Mouse (Mus musculus): ENCODE results near the gene Slc16a11. TPM values are rescaled to one million over a fixed set of nuclear protein-coding genes. Genes with fewer than 3 reads are reported as not detected.

The Slc16a11 gene
- polyA plus RNA-seq, 1 experiment = 17.4 TPM

- Histone ChIP-seq H3K27me3 (ENCODE audit: control insufficient read depth, insufficient read depth, insufficient read length) (no peaks in the 10 kb centered on the region), H3ac (ENCODE audit: control insufficient read depth, insufficient read length) (peak overlapping the region; percentile 6), H3K4me2 (ENCODE audit: low read depth) (peak overlapping the region; percentile 92), H3K36me3 (ENCODE audit: control insufficient read depth, insufficient read depth) (no peaks in the 10 kb centered on the region), H3K4me3 (peak overlapping the region; percentile 30), H3K79me2 (ENCODE audit: control insufficient read depth, insufficient read depth) (no peaks in the 10 kb centered on the region)
- TF ChIP-seq POLR2A (IDR thresholded peaks at IDR 0.05; ENCODE audit: insufficient read length, low read depth) (peak; percentile 12), POLR2AphosphoS2 (IDR thresholded peaks at IDR 0.05; ENCODE audit: insufficient read length, low read depth) (no peak)
Measured at GRCm38 (mm10) chr11:70214191-70214855, 1.8 kb downstream of the Slc16a11 start.

- Histone ChIP-seq H3K4me2 (ENCODE audit: low read depth) (peak overlapping the region; percentile 92), H3ac (ENCODE audit: control insufficient read depth, insufficient read length) (peak overlapping the region; percentile 6), H3K27me3 (ENCODE audit: control insufficient read depth, insufficient read depth, insufficient read length) (no peaks in the 10 kb centered on the region), H3K79me2 (ENCODE audit: control insufficient read depth, insufficient read depth) (no peaks in the 10 kb centered on the region), H3K36me3 (ENCODE audit: control insufficient read depth, insufficient read depth) (no peaks in the 10 kb centered on the region), H3K4me3 (peak overlapping the region; percentile 30)
- no peak for TF ChIP-seq TCF12 (IDR thresholded peaks at IDR 0.05; ENCODE audit: insufficient read depth, poor library complexity, severe bottlenecking)
- no peak for TF ChIP-seq USF1 (IDR thresholded peaks at IDR 0.05; ENCODE audit: low read depth)
- no peak for TF ChIP-seq CEBPB (IDR thresholded peaks at IDR 0.05; ENCODE audit: insufficient read depth, poor library complexity, severe bottlenecking)
- no peak for TF ChIP-seq POLR2A (IDR thresholded peaks at IDR 0.05; ENCODE audit: insufficient read length, low read depth)
Measured at GRCm38 (mm10) chr11:70214856-70215209, 2.3 kb downstream of the Slc16a11 start.

GRCm38 (mm10) chr11:70215301-70215700 is 2.7 kb downstream of the Slc16a11 start:
- no peaks in the 10 kb centered on the region for H3K27me3 ChIP-seq (ENCODE audit: control insufficient read depth, insufficient read depth, insufficient read length)
- peak overlapping the region; percentile 30 for H3K4me3 ChIP-seq
- no peak overlapping the region for H3ac ChIP-seq (ENCODE audit: control insufficient read depth, insufficient read length)
- H3K79me2 ChIP-seq (ENCODE audit: control insufficient read depth, insufficient read depth) = no peaks in the 10 kb centered on the region
- H3K36me3 ChIP-seq (ENCODE audit: control insufficient read depth, insufficient read depth) = no peaks in the 10 kb centered on the region
- peak overlapping the region; percentile 92 for H3K4me2 ChIP-seq (ENCODE audit: low read depth)
- TF ChIP-seq POLR2AphosphoS2 (IDR thresholded peaks at IDR 0.05; ENCODE audit: insufficient read length, low read depth) (peak; percentile 54), SRF (IDR thresholded peaks at IDR 0.05; ENCODE audit: control insufficient read depth, insufficient read length, low read depth) (no peak)

- no peaks in the 10 kb centered on the region for H3K27me3 ChIP-seq (ENCODE audit: control insufficient read depth, insufficient read depth, insufficient read length)
- H3K4me3 ChIP-seq = peak overlapping the region; percentile 30
- TF ChIP-seq MYOG (IDR thresholded peaks at IDR 0.05; ENCODE audit: control insufficient read depth in 1 of 3, insufficient read depth in 1 of 3, insufficient read length in 2 of 3, low read depth in 2 of 3) (no peak), TCF12 (IDR thresholded peaks at IDR 0.05; ENCODE audit: insufficient read depth, poor library complexity, severe bottlenecking) (no peak), E2F4 (IDR thresholded peaks at IDR 0.05; ENCODE audit: insufficient read depth) (no peak), CEBPB (IDR thresholded peaks at IDR 0.05; ENCODE audit: insufficient read depth, poor library complexity, severe bottlenecking) (no peak), MYOD1 (IDR thresholded peaks at IDR 0.05; ENCODE audit: control insufficient read depth in 1 of 3, insufficient read length in 2 of 3, low read depth in 2 of 3) (no peak), POLR2AphosphoS2 (IDR thresholded peaks at IDR 0.05; ENCODE audit: insufficient read length, low read depth) (no peak), SRF (IDR thresholded peaks at IDR 0.05; ENCODE audit: control insufficient read depth, insufficient read length, low read depth) (no peak), MAX (IDR thresholded peaks at IDR 0.05; ENCODE audit: low read depth) (no peak)
- H3ac ChIP-seq (ENCODE audit: control insufficient read depth, insufficient read length) = no peak overlapping the region
- H3K36me3 ChIP-seq (ENCODE audit: control insufficient read depth, insufficient read depth) = no peaks in the 10 kb centered on the region
- no peak overlapping the region for H3K4me2 ChIP-seq (ENCODE audit: low read depth)
- no peaks in the 10 kb centered on the region for H3K79me2 ChIP-seq (ENCODE audit: control insufficient read depth, insufficient read depth)
Measured at GRCm38 (mm10) chr11:70216103-70216502, 3.6 kb downstream of the Slc16a11 start.

- TF ChIP-seq REST (IDR thresholded peaks at IDR 0.05; ENCODE audit: insufficient read depth, insufficient read length) (no peak), SRF (IDR thresholded peaks at IDR 0.05; ENCODE audit: control insufficient read depth, insufficient read length, low read depth) (no peak), TCF3 (IDR thresholded peaks at IDR 0.05; ENCODE audit: insufficient read length, low read depth) (no peak), E2F4 (IDR thresholded peaks at IDR 0.05; ENCODE audit: insufficient read depth) (no peak), MAX (IDR thresholded peaks at IDR 0.05; ENCODE audit: low read depth) (no peak), POLR2A (IDR thresholded peaks at IDR 0.05; ENCODE audit: insufficient read length, low read depth) (no peak), TCF12 (IDR thresholded peaks at IDR 0.05; ENCODE audit: insufficient read depth, poor library complexity, severe bottlenecking) (no peak), MYOG (IDR thresholded peaks at IDR 0.05; ENCODE audit: control insufficient read depth in 1 of 3, insufficient read depth in 1 of 3, insufficient read length in 2 of 3, low read depth in 2 of 3) (no peak), USF1 (IDR thresholded peaks at IDR 0.05; ENCODE audit: low read depth) (no peak), MYOD1 (IDR thresholded peaks at IDR 0.05; ENCODE audit: control insufficient read depth in 1 of 3, insufficient read length in 2 of 3, low read depth in 2 of 3) (no peak), CEBPB (IDR thresholded peaks at IDR 0.05; ENCODE audit: insufficient read depth, poor library complexity, severe bottlenecking) (no peak), POLR2AphosphoS2 (IDR thresholded peaks at IDR 0.05; ENCODE audit: insufficient read length, low read depth) (no peak)
- H3K4me2 ChIP-seq (ENCODE audit: low read depth) = no peak overlapping the region
- H3K36me3 ChIP-seq (ENCODE audit: control insufficient read depth, insufficient read depth) = no peaks in the 10 kb centered on the region
- H3K4me3 ChIP-seq = no peak overlapping the region
- no peaks in the 10 kb centered on the region for H3K27me3 ChIP-seq (ENCODE audit: control insufficient read depth, insufficient read depth, insufficient read length)
- H3K79me2 ChIP-seq (ENCODE audit: control insufficient read depth, insufficient read depth) = no peaks in the 10 kb centered on the region
- no peak overlapping the region for H3ac ChIP-seq (ENCODE audit: control insufficient read depth, insufficient read length)
Measured at GRCm38 (mm10) chr11:70218039-70218438, 5.5 kb downstream of the Slc16a11 start.
